Mouse (Mus musculus) liver, adult (tissue): ENCODE measurements around the gene Lat2.

Experiments used
- GATA4 ChIP-seq: IDR thresholded peaks from 2 replicates; pipeline ENCODE4 v1.6.1; 2014; ENCODE audit warnings: mild to moderate bottlenecking, low read length; ENCODE audit not compliant: insufficient replicate concordance

Lat2 gene

GRCm38 (mm10) chr5:134621099-134621640, 6.3 kb upstream of the Lat2 start:
- no peak for TF ChIP-seq GATA4

GRCm38 (mm10) chr5:134620457-134620856, 5.6 kb upstream of the Lat2 start:
- no peak for TF ChIP-seq GATA4

- TF ChIP-seq GATA4: no peak
These were observed 2.2 kb upstream of the Lat2 start for GRCm38 (mm10) chr5:134617071-134617470.

GRCm38 (mm10) chr5:134615780-134616179, 955 bp upstream of the Lat2 start:
- no peak for TF ChIP-seq GATA4

GRCm38 (mm10) chr5:134615380-134615779, 555 bp upstream of the Lat2 start:
- no peak for TF ChIP-seq GATA4

GRCm38 (mm10) chr5:134614296-134614695, 529 bp downstream of the Lat2 start:
- no peak for TF ChIP-seq GATA4

- TF ChIP-seq GATA4: no peak
These were observed 1.1 kb downstream of the Lat2 start for GRCm38 (mm10) chr5:134613727-134614126.

- no peak for TF ChIP-seq GATA4
These were observed 2.9 kb downstream of the Lat2 start for GRCm38 (mm10) chr5:134611810-134612521.

- no peak for TF ChIP-seq GATA4
These were observed 4.7 kb downstream of the Lat2 start for GRCm38 (mm10) chr5:134609916-134610643.

- no peak for TF ChIP-seq GATA4
These were observed 7.7 kb downstream of the Lat2 start for GRCm38 (mm10) chr5:134607121-134607520.

- TF ChIP-seq GATA4: no peak
These were observed 8.5 kb downstream of the Lat2 start for GRCm38 (mm10) chr5:134606314-134606713.

GRCm38 (mm10) chr5:134604376-134604775, 10.4 kb downstream of the Lat2 start:
- TF ChIP-seq GATA4: no peak

GRCm38 (mm10) chr5:134597711-134598110, 17.1 kb downstream of the Lat2 start:
- TF ChIP-seq GATA4: no peak

GRCm38 (mm10) chr5:134593093-134593492, 21.7 kb downstream of the Lat2 start:
- no peak for TF ChIP-seq GATA4

GRCm38 (mm10) chr5:134592026-134592581, 22.7 kb downstream of the Lat2 start:
- TF ChIP-seq GATA4: peak; percentile 10; the same call in 1 of the 2 replicates

- TF ChIP-seq GATA4: no peak
These were observed 24.9 kb downstream of the Lat2 start for GRCm38 (mm10) chr5:134589900-134590299.
